ENCODE assay signal across 20 mouse cellular contexts in genomic region chr13:47225802-47226201, GRCm38 (mm10).
DNase-seq lines count a peak whose midpoint lies in the region; ATAC-seq and TF ChIP-seq lines count a peak whose summit lies in the region.
"Had no signal": no experiment of that assay in that cellular context is flagged by ENCODE, and none has a peak within 500 bp of the region (broad histone marks: within the 10 kb centered on the region; RNA-seq: fewer than 3 reads in every experiment).

No protein-coding gene starts in this region.

- H3K9ac ChIP-seq in hindbrain, embryonic 13.5 days: no peak overlapping the region
- no peak overlapping the region for H3K9ac ChIP-seq in lung, postnatal 0 days (replicated peaks; ENCODE audit: low read depth)
- H3K9ac ChIP-seq in forebrain, embryonic 11.5 days (ENCODE audit: low read length): no peak overlapping the region
- H3K9ac ChIP-seq: heart, embryonic 15.5 days; kidney, embryonic 15.5 days; limb, embryonic 13.5 days; lung, embryonic 15.5 days; neural tube, embryonic 15.5 days had no signal

- no peaks in the 10 kb centered on the region for H3K27me3 ChIP-seq in hindbrain, embryonic 10.5 days (ENCODE audit: insufficient read depth, poor library complexity, severe bottlenecking)
- H3K27me3 ChIP-seq in hindbrain, embryonic 13.5 days: no peaks in the 10 kb centered on the region
- no peaks in the 10 kb centered on the region for H3K27me3 ChIP-seq in lung, postnatal 0 days (replicated peaks; ENCODE audit: insufficient read depth, low read length)
- no peaks in the 10 kb centered on the region for H3K27me3 ChIP-seq in splenic B cell, adult 2 months (ENCODE audit: control insufficient read depth, insufficient read depth, low read length, poor library complexity, severe bottlenecking)
- no peaks in the 10 kb centered on the region for H3K27me3 ChIP-seq in forebrain, embryonic 11.5 days (ENCODE audit: control insufficient read depth, insufficient read depth, low read length)
- H3K27me3 ChIP-seq: heart, embryonic 15.5 days; kidney, embryonic 15.5 days; limb, embryonic 13.5 days; lung, embryonic 15.5 days; neural tube, embryonic 15.5 days; Patski had no signal

- peaks cover 23% of the 10 kb centered on the region for H3K4me1 ChIP-seq in hindbrain, embryonic 10.5 days (replicated peaks)
- peaks cover 17% of the 10 kb centered on the region for H3K4me1 ChIP-seq in hindbrain, embryonic 13.5 days (replicated peaks)
- peaks cover 7% of the 10 kb centered on the region; the same call in 1 of the 2 replicates for H3K4me1 ChIP-seq in lung, postnatal 0 days (ENCODE audit: insufficient read depth, low read depth, low read length)
- H3K4me1 ChIP-seq in forebrain, embryonic 11.5 days (replicated peaks; ENCODE audit: control insufficient read depth, insufficient read depth, low read length): peaks cover 11% of the 10 kb centered on the region; the same call in 1 of the 2 replicates

- H3K9me3 ChIP-seq in hindbrain, embryonic 10.5 days: no peaks in the 10 kb centered on the region
- H3K9me3 ChIP-seq in hindbrain, embryonic 13.5 days: no peaks in the 10 kb centered on the region
- no peaks in the 10 kb centered on the region for H3K9me3 ChIP-seq in lung, postnatal 0 days (ENCODE audit: low read length)
- no peaks in the 10 kb centered on the region for H3K9me3 ChIP-seq in forebrain, embryonic 11.5 days (ENCODE audit: control insufficient read depth, low read length)
- H3K9me3 ChIP-seq: heart, embryonic 15.5 days; kidney, embryonic 15.5 days; limb, embryonic 13.5 days; lung, embryonic 15.5 days; midbrain, embryonic 10.5 days; neural tube, embryonic 15.5 days had no signal

- no peak for DNase-seq in hindbrain, embryonic 10.5 days (ENCODE audit: low spot score)
- peak; percentile 44 for DNase-seq in lung, postnatal 0 days (ENCODE audit: low spot score)
- DNase-seq in lung, postnatal 4 days: no peak
- peak; percentile 2 for DNase-seq in splenic B cell, adult 2 months (ENCODE audit: low read depth, low spot score)
- DNase-seq in ovary, postnatal 36 days (ENCODE audit: low spot score): no peak
- no peak for DNase-seq in forebrain, embryonic 11.5 days (ENCODE audit: low spot score)
- DNase-seq: adrenal gland, postnatal 25 days; thymus, adult 18-20 months had no signal

- no peak for ATAC-seq in hindbrain, embryonic 13.5 days (ENCODE audit: low FRiP score)
- ATAC-seq in lung, postnatal 0 days: no peak
- ATAC-seq in granulocyte monocyte progenitor cell, adult 5-6 weeks (replicated peaks; ENCODE audit: poor library complexity, severe bottlenecking): peak; percentile 78
- no peak for ATAC-seq in forebrain, embryonic 11.5 days (replicated peaks; ENCODE audit: low FRiP score)
- ATAC-seq: activated CD4-positive, CD25-positive, alpha-beta regulatory T cell, adult 4 months; forebrain, embryonic 16.5 days had no signal

- no peaks in the 10 kb centered on the region for H3K36me3 ChIP-seq in hindbrain, embryonic 10.5 days
- H3K36me3 ChIP-seq in hindbrain, embryonic 13.5 days: no peaks in the 10 kb centered on the region
- H3K36me3 ChIP-seq in lung, postnatal 0 days (ENCODE audit: insufficient read depth, low read length): no peaks in the 10 kb centered on the region
- no peaks in the 10 kb centered on the region for H3K36me3 ChIP-seq in splenic B cell, adult 2 months (ENCODE audit: control insufficient read depth, insufficient read depth, low read length, poor library complexity, severe bottlenecking)
- H3K36me3 ChIP-seq in forebrain, embryonic 11.5 days (ENCODE audit: control insufficient read depth, insufficient read depth, low read length): no peaks in the 10 kb centered on the region
- H3K36me3 ChIP-seq: kidney, embryonic 15.5 days; limb, embryonic 13.5 days; lung, embryonic 15.5 days; midbrain, embryonic 10.5 days; neural tube, embryonic 15.5 days had no signal

- 0 out of 2 replicates have a peak overlapping the region, but pooled peaks have one; percentile 9 for H3K27ac ChIP-seq in hindbrain, embryonic 10.5 days
- H3K27ac ChIP-seq in hindbrain, embryonic 13.5 days: no peak overlapping the region
- no peak overlapping the region for H3K27ac ChIP-seq in lung, postnatal 0 days (ENCODE audit: low read length)
- no peak overlapping the region for H3K27ac ChIP-seq in forebrain, embryonic 11.5 days (ENCODE audit: low read depth, low read length)
- H3K27ac ChIP-seq: heart, embryonic 15.5 days; kidney, embryonic 15.5 days; limb, embryonic 13.5 days; neural tube, embryonic 15.5 days had no signal

- no peak for TF ChIP-seq CTCF in lung, postnatal 0 days (IDR thresholded peaks at IDR 0.05)

- H3K4me3 ChIP-seq in hindbrain, embryonic 10.5 days: no peak overlapping the region
- no peak overlapping the region for H3K4me3 ChIP-seq in hindbrain, embryonic 13.5 days
- H3K4me3 ChIP-seq in lung, postnatal 0 days (ENCODE audit: low read depth, low read length): no peak overlapping the region
- no peak overlapping the region for H3K4me3 ChIP-seq in forebrain, embryonic 11.5 days (ENCODE audit: low read depth, low read length)
- H3K4me3 ChIP-seq: erythroblast, embryonic 14.5 days; heart, embryonic 15.5 days; kidney, embryonic 15.5 days; limb, embryonic 13.5 days; lung, embryonic 15.5 days; neural tube, embryonic 15.5 days had no signal

- WGBS in hindbrain, embryonic 10.5 days: 86% methylated on average over 9 of the region's 9 CpGs
- WGBS in hindbrain, embryonic 13.5 days: 85% methylated on average over 9 of the region's 9 CpGs
- 78% methylated on average over 9 of the region's 9 CpGs for WGBS in lung, postnatal 0 days
- WGBS in forebrain, embryonic 11.5 days: 83% methylated on average over 9 of the region's 9 CpGs

- TF ChIP-seq EP300 in lung, postnatal 0 days (IDR thresholded peaks at IDR 0.05): no peak

- H3K4me2 ChIP-seq in hindbrain, embryonic 13.5 days: no peak overlapping the region
- H3K4me2 ChIP-seq in lung, postnatal 0 days (replicated peaks; ENCODE audit: low read depth, low read length): no peak overlapping the region
- H3K4me2 ChIP-seq in forebrain, embryonic 11.5 days (ENCODE audit: low read depth, low read length, severe bottlenecking): no peak overlapping the region
- H3K4me2 ChIP-seq: heart, embryonic 15.5 days; kidney, embryonic 15.5 days; limb, embryonic 13.5 days; lung, embryonic 15.5 days; neural tube, embryonic 15.5 days had no signal

Comparison
In these comparisons a context has a peak if more than half of its experiments do, and no peak if none do; other contexts are left out.
1. DNase-seq: peak in lung, postnatal 0 days (single experiment) and splenic B cell, adult 2 months (single experiment); none in hindbrain, embryonic 10.5 days (single experiment), lung, postnatal 4 days (0 of 2), ovary, postnatal 36 days (single experiment) and forebrain, embryonic 11.5 days (single experiment).